23 mouse cellular contexts compared by ENCODE assay signal in the genomic region with DNA sequence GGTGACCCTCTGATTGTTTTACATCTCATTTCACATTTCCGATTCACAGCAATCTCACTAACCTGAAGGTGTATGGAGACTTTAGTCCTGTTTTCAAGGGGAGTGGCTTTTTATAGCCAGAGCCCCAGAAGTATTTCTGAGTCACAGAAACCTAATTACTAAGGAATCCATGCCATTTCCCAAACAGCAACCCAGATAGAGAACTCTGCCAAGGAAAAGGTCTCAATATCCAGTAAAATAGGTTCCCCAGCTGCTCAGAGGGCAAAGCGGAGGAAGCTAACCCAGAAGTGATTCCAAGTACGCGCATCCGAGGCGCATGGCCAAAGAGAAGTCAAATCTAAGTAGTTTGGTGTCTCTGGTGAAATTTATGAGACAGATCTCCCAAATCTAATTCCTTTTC.
DNase-seq lines count a peak whose midpoint lies in the region; ATAC-seq and TF ChIP-seq lines count a peak whose summit lies in the region.
"Had no signal": no experiment of that assay in that cellular context is flagged by ENCODE, and none has a peak within 500 bp of the region (broad histone marks: within the 10 kb centered on the region; RNA-seq: fewer than 3 reads in every experiment).

No protein-coding gene starts in this region.

- H3K9me3 ChIP-seq in heart, embryonic 12.5 days (replicated peaks) = no peaks in the 10 kb centered on the region
- H3K9me3 ChIP-seq: embryonic facial prominence, embryonic 10.5 days; embryonic facial prominence, embryonic 12.5 days; forebrain, embryonic 10.5 days; forebrain, embryonic 12.5 days had no signal

- H3K79me3 ChIP-seq in C2C12 (ENCODE audit: low read depth) = no peaks in the 10 kb centered on the region

- no peak overlapping the region for H3K27ac ChIP-seq in heart, embryonic 12.5 days (ENCODE audit: poor library complexity, severe bottlenecking)
- H3K27ac ChIP-seq: embryonic facial prominence, embryonic 10.5 days; embryonic facial prominence, embryonic 12.5 days; forebrain, embryonic 10.5 days; forebrain, embryonic 12.5 days had no signal

- no peak for TF ChIP-seq CTCF in C2C12 (IDR thresholded peaks at IDR 0.05; ENCODE audit: control insufficient read depth, insufficient read depth, insufficient read length)

- no peak for TF ChIP-seq POLR2A in myocyte (IDR thresholded peaks at IDR 0.05; ENCODE audit: insufficient read length, low read depth)

- H3K9ac ChIP-seq in heart, embryonic 12.5 days = no peak overlapping the region
- H3K9ac ChIP-seq: embryonic facial prominence, embryonic 12.5 days; forebrain, embryonic 12.5 days had no signal

- peak overlapping the region; percentile 48 for H3K4me2 ChIP-seq in myocyte (ENCODE audit: low read depth)
- no peak overlapping the region for H3K4me2 ChIP-seq in heart, embryonic 12.5 days
- H3K4me2 ChIP-seq: embryonic facial prominence, embryonic 12.5 days; forebrain, embryonic 12.5 days had no signal

- H3K4me3 ChIP-seq in C2C12 (ENCODE audit: insufficient read depth, poor library complexity, severe bottlenecking) (no peak overlapping the region), myocyte (no peak overlapping the region)
- H3K4me3 ChIP-seq in heart, embryonic 12.5 days = no peak overlapping the region
- H3K4me3 ChIP-seq: embryonic facial prominence, embryonic 10.5 days; embryonic facial prominence, embryonic 12.5 days; erythroblast, embryonic 14.5 days; forebrain, embryonic 10.5 days; forebrain, embryonic 12.5 days had no signal

- DNase-seq in 3134 (ENCODE audit: extremely low read depth, insufficient read length, low spot score) (peak; percentile 46), NIH3T3 (ENCODE audit: low read depth) (peak; percentile 44)
- no peak for DNase-seq in yolk sac, embryonic 10.5 days (ENCODE audit: low spot score)
- DNase-seq in lung, postnatal 14 days = no peak
- DNase-seq: adrenal gland, adult 2 months; adrenal gland, postnatal 14 days; adrenal gland, postnatal 36 days; B cell, adult 2 months; cerebellum, adult 11-12 months; cerebellum, adult 2 months; cerebellum, adult 9-10 months; cerebellum, postnatal 10 days; cerebellum, postnatal 25 days had no signal

- ATAC-seq in heart, embryonic 12.5 days (ENCODE audit: insufficient number of reproducible peaks, low FRiP score) = no peak
- ATAC-seq: forebrain, embryonic 14.5 days; forebrain, embryonic 16.5 days had no signal

- H3ac ChIP-seq in C2C12 (ENCODE audit: control insufficient read depth, insufficient read length, low read depth) = no peak overlapping the region
- H3ac ChIP-seq in myocyte (ENCODE audit: control insufficient read depth, insufficient read length) = no peak overlapping the region

- peaks cover 2% of the 10 kb centered on the region for H3K4me1 ChIP-seq in heart, embryonic 12.5 days (replicated peaks)

- H3K36me3 ChIP-seq in C2C12 (ENCODE audit: control insufficient read depth, insufficient read depth) (no peaks in the 10 kb centered on the region), myocyte (ENCODE audit: control insufficient read depth, insufficient read depth) (no peaks in the 10 kb centered on the region)
- no peaks in the 10 kb centered on the region for H3K36me3 ChIP-seq in heart, embryonic 12.5 days
- H3K36me3 ChIP-seq: embryonic facial prominence, embryonic 10.5 days; embryonic facial prominence, embryonic 12.5 days; forebrain, embryonic 10.5 days; forebrain, embryonic 12.5 days had no signal

- H3K79me2 ChIP-seq in C2C12 (ENCODE audit: control insufficient read depth, insufficient read depth) (no peaks in the 10 kb centered on the region), myocyte (ENCODE audit: control insufficient read depth, insufficient read depth) (peaks cover 7% of the 10 kb centered on the region)

- WGBS in heart, embryonic 12.5 days = 89% methylated on average over 6 of the region's 6 CpGs

- H3K27me3 ChIP-seq in C2C12 (ENCODE audit: control insufficient read depth, insufficient read depth, insufficient read length) = no peaks in the 10 kb centered on the region
- no peaks in the 10 kb centered on the region for H3K27me3 ChIP-seq in myocyte (ENCODE audit: control insufficient read depth, insufficient read depth, insufficient read length)
- H3K27me3 ChIP-seq in heart, embryonic 12.5 days (replicated peaks) = no peaks in the 10 kb centered on the region
- H3K27me3 ChIP-seq: embryonic facial prominence, embryonic 12.5 days; forebrain, embryonic 12.5 days had no signal

TF ChIP-seq in C2C12, 6 proteins besides CTCF, POLR2A, EP300 and RAD21:
- TF ChIP-seq MYOD1 (IDR thresholded peaks at IDR 0.05; ENCODE audit: control insufficient read depth, insufficient read length, low read depth) (peak; percentile 16), MYOG (IDR thresholded peaks at IDR 0.05; ENCODE audit: control insufficient read depth, extremely low read depth, insufficient read length) (no peak), FOSL1 (IDR thresholded peaks at IDR 0.05; ENCODE audit: insufficient read depth, low read length, poor library complexity, severe bottlenecking) (no peak)

TF ChIP-seq in myocyte, 11 proteins besides CTCF, POLR2A, EP300 and RAD21:
- no peak for TF ChIP-seq USF1 (IDR thresholded peaks at IDR 0.05; ENCODE audit: low read depth)
- TF ChIP-seq E2F4 (IDR thresholded peaks at IDR 0.05; ENCODE audit: insufficient read depth) = no peak
- TF ChIP-seq TCF3 (IDR thresholded peaks at IDR 0.05; ENCODE audit: insufficient read length, low read depth) = no peak
- TF ChIP-seq SRF (IDR thresholded peaks at IDR 0.05; ENCODE audit: control insufficient read depth, insufficient read length, low read depth) = no peak
- TF ChIP-seq POLR2AphosphoS2 (IDR thresholded peaks at IDR 0.05; ENCODE audit: insufficient read length, low read depth) = no peak
- no peak for TF ChIP-seq TCF12 (IDR thresholded peaks at IDR 0.05; ENCODE audit: insufficient read depth, poor library complexity, severe bottlenecking)
- no peak for TF ChIP-seq MYOG (IDR thresholded peaks at IDR 0.05; ENCODE audit: control insufficient read depth in 1 of 3, insufficient read depth in 1 of 3, insufficient read length in 2 of 3, low read depth in 2 of 3)
- no peak for TF ChIP-seq REST (IDR thresholded peaks at IDR 0.05; ENCODE audit: insufficient read depth, insufficient read length)
- no peak for TF ChIP-seq MAX (IDR thresholded peaks at IDR 0.05; ENCODE audit: low read depth)
- no peak for TF ChIP-seq CEBPB (IDR thresholded peaks at IDR 0.05; ENCODE audit: insufficient read depth, poor library complexity, severe bottlenecking)
- TF ChIP-seq MYOD1 (IDR thresholded peaks at IDR 0.05; ENCODE audit: control insufficient read depth in 1 of 3, insufficient read length in 2 of 3, low read depth in 2 of 3) = no peak

Comparison
In these comparisons a context has a peak if more than half of its experiments do, and no peak if none do; other contexts are left out.
1. DNase-seq: peak in 3134 (single experiment) and NIH3T3 (single experiment); none in yolk sac, embryonic 10.5 days (single experiment) and lung, postnatal 14 days (single experiment).